Mouse (Mus musculus): Measurements from ENCODE around the gene Snai1.

The Snai1 gene

GRCm38 (mm10) chr2:167551342-167551920, 13.4 kb downstream of the Snai1 start:
- no peak for DNase-seq (ENCODE audit: low spot score in 2 of 2)

GRCm38 (mm10) chr2:167552292-167552691, 14.3 kb downstream of the Snai1 start:
- no peak for DNase-seq (ENCODE audit: low spot score in 2 of 2)

GRCm38 (mm10) chr2:167552927-167553402, 15.0 kb downstream of the Snai1 start:
- no peak for DNase-seq (ENCODE audit: low spot score in 2 of 2)

- no peak for DNase-seq (ENCODE audit: low spot score in 2 of 2)
Observed at GRCm38 (mm10) chr2:167555766-167556165, 17.8 kb downstream of the Snai1 start.

- DNase-seq (ENCODE audit: low spot score in 2 of 2): no peak
Observed at GRCm38 (mm10) chr2:167559413-167559812, 21.4 kb downstream of the Snai1 start.

- DNase-seq (ENCODE audit: low spot score in 2 of 2): no peak
Observed at GRCm38 (mm10) chr2:167562101-167562500, 24.1 kb downstream of the Snai1 start.

- DNase-seq (ENCODE audit: low spot score in 2 of 2): no peak
Observed at GRCm38 (mm10) chr2:167563035-167563434, 25.0 kb downstream of the Snai1 start.

GRCm38 (mm10) chr2:167563703-167564102, 25.7 kb downstream of the Snai1 start:
- DNase-seq (ENCODE audit: low spot score in 2 of 2): no peak

GRCm38 (mm10) chr2:167564551-167565311, 26.7 kb downstream of the Snai1 start:
- DNase-seq (ENCODE audit: low spot score in 2 of 2): no peak

- no peak for DNase-seq (ENCODE audit: low spot score in 2 of 2)
Observed at GRCm38 (mm10) chr2:167565312-167565656, 27.3 kb downstream of the Snai1 start.

- DNase-seq (ENCODE audit: low spot score in 2 of 2): no peak
Observed at GRCm38 (mm10) chr2:167565682-167566081, 27.7 kb downstream of the Snai1 start.

- DNase-seq (ENCODE audit: low spot score in 2 of 2): no peak
Observed at GRCm38 (mm10) chr2:167568112-167568511, 30.1 kb downstream of the Snai1 start.

GRCm38 (mm10) chr2:167569934-167570651, 32.1 kb downstream of the Snai1 start:
- DNase-seq (ENCODE audit: low spot score in 2 of 2): peak in 1 of 2 experiments; percentile 43

GRCm38 (mm10) chr2:167570815-167571214, 32.8 kb downstream of the Snai1 start:
- DNase-seq (ENCODE audit: low spot score in 2 of 2): no peak

GRCm38 (mm10) chr2:167571442-167572220, 33.6 kb downstream of the Snai1 start:
- DNase-seq (ENCODE audit: low spot score in 2 of 2): no peak

- no peak for DNase-seq (ENCODE audit: low spot score in 2 of 2)
Observed at GRCm38 (mm10) chr2:167574814-167575213, 36.8 kb downstream of the Snai1 start.

GRCm38 (mm10) chr2:167575581-167575980, 37.6 kb downstream of the Snai1 start:
- no peak for DNase-seq (ENCODE audit: low spot score in 2 of 2)

GRCm38 (mm10) chr2:167576121-167576620, 38.2 kb downstream of the Snai1 start:
- no peak for DNase-seq (ENCODE audit: low spot score in 2 of 2)

- no peak for DNase-seq (ENCODE audit: low spot score in 2 of 2)
Observed at GRCm38 (mm10) chr2:167577186-167577785, 39.3 kb downstream of the Snai1 start.

- DNase-seq (ENCODE audit: low spot score in 2 of 2): no peak
Observed at GRCm38 (mm10) chr2:167578521-167578920, 40.5 kb downstream of the Snai1 start.
